Mouse (Mus musculus): ENCODE data around the gene Zfp277.

The Zfp277 gene

DNA sequence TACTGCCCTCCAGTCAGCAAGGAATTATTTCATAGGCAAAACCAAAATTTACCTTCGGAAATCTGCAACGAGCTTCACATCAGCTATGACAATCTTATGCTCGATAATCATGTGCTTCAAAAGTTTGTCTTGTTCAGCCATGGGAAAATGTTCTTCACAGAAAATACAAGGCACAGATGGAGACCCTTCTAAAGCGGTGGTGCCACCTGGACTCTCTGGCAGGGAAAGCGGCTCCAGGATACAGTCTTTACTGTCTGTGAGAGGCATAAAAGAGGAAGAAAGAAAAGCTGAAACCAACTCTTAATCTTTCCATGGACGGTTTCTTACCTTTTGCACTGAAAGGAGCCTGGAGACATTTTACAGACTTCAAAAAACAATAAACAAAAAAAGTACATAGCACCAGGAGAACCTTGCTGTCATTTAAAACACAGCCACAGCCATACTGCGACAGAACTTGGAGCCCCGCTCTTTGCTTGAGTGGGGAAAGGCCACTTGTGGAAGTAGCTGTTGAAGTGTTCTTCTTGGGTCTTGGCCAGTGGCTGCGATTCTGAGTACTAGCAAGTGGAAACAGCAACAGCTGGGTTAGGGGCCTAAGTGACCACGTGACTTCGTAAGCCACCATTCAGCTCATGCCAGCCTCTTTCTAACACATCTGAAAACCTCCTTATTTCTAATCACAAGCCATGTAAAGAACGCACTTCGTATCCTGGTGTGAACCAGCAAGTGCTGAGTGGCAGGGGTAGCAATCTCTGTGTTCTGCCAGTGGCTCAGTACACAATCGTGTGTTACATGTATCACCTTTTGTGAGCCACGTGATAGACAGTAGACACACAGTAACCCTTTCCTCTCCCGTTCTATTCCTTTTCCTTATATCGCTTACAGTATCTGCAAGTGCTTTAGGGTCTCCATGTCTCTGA, 66.8 kb downstream of the Zfp277 start:
- no peak for DNase-seq (ENCODE audit: low read depth, low spot score)

DNA sequence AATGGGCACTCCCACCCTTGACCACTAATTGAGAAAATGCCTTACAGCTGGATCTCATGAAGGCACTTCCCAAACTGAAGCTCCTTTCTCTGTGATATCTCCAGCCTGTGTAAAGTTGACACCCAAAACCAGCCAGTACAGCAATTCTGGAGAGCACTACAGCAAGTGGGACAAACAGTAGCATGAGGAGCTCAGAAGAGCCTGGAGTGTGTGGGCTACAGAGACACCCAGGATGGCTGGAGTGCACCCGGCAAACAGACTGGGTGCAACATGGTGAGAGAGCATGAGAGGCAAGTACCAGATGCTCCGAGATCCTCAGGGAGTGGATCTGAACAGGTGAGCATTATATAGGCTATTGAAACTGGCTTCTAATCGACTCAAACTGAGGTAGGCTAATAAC, 93.8 kb downstream of the Zfp277 start:
- DNase-seq (ENCODE audit: low read depth, low spot score), result no peak

DNA sequence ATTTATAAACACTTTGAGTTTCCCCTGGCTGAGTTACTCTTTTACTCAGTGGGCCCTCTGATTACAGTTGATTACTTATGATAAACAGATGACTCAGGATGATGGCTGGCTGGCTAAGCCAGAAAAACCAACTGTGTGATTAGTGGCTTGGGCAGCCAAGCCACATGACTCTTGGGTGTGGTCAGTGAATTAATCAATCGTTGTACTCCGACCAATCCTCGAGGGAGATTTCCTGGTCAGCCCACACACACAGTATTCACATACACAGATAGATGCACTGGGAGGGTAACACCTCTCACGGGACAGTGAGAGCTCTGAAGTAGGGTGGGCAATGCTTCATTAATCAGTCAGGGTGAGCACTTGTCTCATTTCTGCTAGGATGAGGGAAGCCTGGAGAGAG, 97.5 kb downstream of the Zfp277 start:
- no peak for DNase-seq (ENCODE audit: low read depth, low spot score)

DNA sequence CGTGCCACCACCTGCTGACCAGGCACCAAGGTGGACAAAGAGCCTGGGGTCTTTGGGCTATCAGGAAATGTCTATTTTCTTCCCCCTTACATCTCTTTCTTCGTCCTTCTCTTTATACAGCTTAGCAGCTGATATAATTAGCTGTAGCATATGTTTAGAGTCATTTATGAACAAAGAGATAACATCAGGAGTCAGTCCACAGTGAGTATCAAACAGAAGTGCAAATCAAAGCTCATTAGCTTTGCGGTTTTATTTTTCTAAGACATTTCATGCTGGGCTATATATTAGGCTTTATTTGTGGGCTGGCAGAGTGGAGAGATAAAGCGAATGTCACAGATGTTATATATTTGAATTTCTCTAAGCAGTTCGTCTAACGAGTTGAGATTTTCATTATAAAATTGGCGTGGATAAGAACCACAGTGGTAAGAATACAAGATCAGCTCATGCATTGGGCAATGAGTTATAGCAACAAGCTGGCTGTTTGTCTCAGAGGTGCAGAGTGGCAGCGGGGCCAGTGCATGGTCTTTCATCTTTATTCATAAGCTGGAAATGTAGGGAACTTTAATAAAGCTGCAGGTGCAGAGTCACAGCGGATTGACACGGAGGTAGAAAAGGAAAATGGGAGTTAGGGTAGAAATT, 98.5 kb downstream of the Zfp277 start:
- DNase-seq (ENCODE audit: low read depth, low spot score), result no peak

DNA sequence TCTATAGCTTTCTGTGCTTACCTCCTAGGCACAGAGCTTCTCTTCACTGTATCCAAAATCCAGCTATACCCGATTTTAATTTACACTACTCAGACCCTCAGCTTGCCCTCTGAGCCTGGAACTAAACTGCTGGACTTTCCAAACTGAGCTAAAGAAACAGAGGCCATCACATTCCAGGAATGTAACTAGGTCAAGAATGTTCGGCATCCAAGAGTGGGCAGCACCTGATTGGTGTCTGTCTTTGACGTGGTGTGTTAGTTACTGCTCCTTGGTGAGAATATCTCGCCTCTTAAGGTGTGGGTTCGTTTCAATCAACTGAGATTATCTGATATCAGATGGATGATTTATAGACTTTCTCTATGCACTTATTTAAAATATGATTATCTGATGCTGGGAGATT, 104.3 kb downstream of the Zfp277 start:
- no peak for DNase-seq (ENCODE audit: low read depth, low spot score)

DNA sequence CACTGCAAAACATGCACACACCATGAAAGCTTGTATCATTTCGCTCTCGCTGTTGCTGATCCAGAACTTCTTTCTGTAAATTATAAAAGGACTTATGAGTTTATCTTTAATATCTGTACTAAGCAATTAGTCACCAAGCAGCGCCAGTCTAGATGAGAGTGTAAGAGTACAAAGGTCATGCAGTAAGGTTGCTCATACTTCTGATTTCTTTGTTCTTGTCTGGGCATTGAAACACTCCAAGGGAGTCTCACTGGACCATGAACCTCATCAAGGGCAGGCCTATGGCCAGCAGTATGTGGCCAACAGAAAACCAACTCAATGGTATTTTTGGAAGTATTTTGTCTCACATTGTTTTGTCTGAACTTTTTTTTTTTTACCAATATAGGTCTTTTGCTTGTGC, 110.4 kb downstream of the Zfp277 start:
- no peak for DNase-seq (ENCODE audit: low read depth, low spot score)

DNA sequence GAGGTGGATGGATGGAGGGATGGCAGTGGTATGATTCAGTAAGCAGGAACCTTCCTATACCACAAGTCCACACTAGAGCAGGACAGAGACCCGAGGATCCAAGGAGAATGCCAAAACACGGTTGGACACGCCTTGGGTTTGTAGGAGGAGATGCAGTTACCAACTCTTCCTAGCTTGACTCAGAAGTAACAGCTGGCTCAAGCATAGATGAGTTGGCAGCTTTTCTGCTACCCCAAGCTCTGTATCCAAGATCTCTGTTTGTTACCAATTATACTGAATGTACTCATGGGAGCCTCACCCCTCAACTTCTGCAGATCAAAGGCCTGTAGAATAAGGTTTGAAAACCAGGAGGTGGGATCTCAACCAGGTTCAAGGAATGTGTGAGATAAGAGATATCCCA, 114.2 kb downstream of the Zfp277 start:
- DNase-seq (ENCODE audit: low read depth, low spot score), result no peak

DNA sequence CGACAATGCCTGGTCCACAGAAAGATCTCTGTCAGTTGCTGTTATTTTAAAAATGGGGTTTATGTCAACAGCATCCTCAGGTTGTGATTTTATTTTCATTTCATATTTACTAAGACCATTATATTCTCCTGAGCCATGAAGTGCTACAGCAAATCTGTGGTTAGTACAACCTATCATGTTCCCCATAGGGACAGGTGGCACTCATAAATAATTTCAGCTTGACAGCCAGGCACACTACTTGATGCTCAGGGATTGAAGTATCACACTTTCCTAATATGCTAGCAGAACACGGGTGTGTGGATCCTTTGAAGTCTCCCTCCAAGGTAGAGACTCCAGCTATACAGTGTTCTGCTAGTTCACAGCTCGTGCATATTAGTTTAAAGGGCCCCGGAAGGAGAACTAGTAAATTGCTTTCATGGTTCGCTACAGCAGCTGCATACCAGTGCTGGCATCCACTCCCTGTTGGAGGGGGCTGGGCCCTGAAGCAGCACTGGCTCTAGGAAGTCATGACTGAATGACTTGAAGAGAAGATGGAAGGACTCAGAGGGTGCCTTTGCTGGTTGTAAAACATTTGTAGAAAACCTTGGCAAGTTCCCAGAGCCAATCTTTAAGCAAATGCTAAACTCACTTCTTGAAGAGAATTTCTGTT, 118.6 kb downstream of the Zfp277 start:
- no peak for DNase-seq (ENCODE audit: low read depth, low spot score)

DNA sequence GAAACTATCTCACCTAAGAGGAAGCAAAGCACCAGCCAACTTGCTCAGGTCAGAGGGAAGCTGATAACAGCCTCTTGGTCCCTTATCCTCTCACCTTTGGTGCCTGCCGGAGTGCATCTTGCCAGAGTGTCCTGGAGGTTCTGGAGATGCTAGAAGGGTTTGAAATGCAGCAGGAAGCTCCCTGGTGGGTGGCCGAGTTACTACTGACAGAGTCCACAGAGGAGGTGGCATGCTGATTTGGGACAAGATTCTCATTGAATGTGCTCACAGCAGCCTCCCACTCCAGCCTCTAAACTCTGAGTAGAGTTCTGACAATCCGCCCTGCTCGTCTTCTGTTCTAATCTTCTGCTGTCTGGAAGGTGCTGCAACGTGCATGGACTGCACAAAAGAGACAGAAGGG, 120.1 kb downstream of the Zfp277 start:
- no peak for DNase-seq (ENCODE audit: low read depth, low spot score)

DNA sequence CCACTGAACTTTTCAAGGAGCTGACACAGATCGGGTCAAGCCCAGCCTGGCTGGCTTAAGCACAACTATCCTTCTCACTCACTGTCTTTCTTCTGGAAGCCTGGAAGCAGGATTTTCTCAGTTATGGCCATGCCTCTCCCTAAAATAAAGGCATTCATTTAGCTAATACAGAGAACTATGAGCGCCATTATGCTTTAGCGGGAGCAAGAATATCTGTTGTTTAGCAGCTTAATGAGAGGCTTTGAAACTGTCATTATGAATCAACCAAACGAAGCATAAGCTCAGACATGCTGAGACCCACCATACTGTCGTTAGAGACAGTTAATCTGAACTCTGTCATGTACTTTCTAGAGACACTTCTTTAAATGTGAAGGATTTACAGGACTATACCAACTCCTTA, 120.9 kb downstream of the Zfp277 start:
- no peak for DNase-seq (ENCODE audit: low read depth, low spot score)

DNA sequence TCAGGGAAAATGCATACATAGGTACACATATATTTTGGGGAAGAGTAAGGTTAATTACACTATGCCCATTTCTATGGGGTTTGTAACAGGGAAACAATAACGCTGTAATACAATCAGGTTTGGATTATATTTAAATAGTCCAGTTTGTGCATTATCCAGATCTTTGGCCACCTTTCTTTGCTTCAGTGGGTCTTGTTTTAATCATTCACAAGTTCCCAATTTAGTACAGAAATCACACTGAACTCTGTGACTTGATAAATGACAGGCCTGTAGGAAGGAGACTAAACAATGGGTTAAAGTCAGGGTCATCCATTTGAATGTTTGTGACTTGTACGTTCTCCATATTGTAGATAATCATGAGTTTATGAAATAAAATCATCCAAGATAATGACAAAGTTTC, 130.6 kb downstream of the Zfp277 start:
- no peak for DNase-seq (ENCODE audit: low read depth, low spot score)

DNA sequence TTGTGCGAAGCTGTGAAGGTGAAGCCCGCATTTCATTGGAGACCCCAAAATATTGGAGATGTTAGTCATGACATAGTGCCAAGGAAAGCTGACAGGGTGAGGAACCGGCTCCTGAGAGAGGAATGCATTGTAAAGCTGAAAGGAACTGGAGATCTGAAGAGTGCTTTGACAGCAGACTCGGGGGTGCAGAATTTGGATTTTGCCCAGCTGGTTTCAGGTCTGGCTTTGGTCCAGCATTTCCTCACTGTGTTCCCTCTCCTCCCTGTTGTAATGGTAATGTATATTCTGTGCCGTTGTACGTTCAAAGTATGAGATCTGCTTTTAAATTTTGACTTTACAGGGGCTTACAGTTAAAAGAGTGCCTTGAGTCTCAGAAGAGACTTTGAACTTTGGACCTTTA, 141.7 kb downstream of the Zfp277 start:
- no peak for DNase-seq (ENCODE audit: low read depth, low spot score)

DNA sequence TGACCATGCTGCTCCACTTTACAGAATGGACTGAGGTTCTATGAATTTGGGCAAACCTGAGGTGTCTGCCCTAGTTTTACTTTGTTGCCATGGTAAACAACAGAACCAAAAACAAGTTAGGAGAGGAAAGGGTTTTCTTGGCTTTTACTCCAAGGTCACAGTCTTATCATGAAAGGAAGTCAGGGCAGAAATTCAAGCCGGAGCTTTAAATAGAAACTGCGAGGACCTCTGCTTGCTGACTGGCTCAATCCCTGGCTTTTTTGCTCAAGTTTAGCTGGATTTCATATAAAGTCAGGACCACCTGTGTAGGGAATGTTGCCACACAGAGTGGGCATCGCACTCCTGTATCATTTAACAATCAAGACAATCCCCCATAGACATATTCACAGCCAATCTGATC, 147.1 kb downstream of the Zfp277 start:
- no peak for DNase-seq (ENCODE audit: low read depth, low spot score)

DNA sequence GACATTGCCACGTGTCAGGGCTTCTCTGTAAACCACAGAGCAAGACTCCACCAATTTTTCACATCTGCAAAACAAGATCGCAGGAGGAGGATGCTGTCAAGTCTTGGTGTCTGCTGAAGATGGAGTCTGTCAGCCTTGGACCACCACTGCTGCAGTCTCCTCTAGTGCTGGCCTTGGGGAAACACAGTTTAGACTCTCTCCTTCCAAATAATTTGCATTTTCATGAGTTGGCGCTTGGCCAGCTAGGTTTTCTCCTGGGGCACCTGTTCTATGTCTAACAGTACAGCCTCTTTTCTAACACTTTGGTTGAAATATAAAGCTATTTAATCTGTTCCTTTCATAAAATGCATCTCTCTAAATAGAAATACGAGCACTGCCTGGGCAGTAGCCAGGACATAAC, 159.2 kb downstream of the Zfp277 start:
- DNase-seq (ENCODE audit: low read depth, low spot score), result no peak

DNA sequence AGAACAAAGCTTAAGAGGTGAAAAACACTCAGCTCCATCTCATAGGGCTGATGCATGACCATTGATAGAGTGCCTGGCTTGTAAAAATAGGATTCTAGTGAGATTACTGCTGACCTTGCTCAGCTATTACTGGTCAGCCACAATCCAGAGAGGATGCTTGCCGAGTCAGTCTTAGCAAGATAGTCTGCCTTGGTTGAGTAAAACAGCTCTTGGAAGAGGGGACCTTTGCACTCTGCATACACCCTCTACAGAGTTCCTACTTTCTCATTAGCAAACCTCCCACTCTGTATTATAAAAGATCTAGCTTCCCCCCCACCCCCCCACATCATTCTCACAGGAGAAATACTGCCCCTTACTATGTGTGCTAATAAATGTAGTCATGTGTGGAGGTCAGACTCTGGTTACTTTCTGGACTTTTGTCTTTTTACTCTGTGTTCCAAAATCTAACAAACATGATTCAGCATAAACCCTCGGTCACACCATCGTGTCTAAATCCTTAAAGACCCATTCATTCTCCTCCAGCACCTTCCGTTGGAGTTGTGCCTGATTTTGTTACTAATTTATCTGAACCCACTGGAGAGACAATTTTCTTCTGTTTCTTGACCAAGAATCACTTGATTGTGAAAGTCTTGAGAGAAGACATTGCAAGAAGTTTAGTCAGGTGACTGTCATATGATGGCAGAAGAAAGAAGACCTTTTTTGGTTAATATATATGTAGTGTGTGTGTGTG, 164.9 kb downstream of the Zfp277 start:
- DNase-seq (ENCODE audit: low read depth, low spot score), result no peak

DNA sequence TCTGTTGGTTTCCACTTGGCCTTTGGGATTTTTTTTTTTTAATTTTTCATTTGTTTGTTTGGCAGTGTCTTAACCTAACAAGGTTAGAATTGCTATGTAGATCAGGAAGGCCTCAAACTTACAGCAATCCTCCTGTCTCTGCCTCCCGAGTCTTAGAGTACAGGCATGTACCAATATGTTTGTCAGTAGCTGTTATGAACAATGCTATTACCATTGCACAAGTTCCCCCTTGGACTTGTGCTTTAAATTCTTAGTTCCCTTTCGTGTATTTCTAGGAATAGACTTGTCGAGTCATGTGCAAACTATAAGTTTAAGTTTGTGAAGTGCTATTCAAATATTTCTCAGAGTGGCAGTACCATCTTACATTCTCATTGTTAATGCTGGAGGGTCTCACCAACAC, 168.1 kb downstream of the Zfp277 start:
- no peak for DNase-seq (ENCODE audit: low read depth, low spot score)

DNA sequence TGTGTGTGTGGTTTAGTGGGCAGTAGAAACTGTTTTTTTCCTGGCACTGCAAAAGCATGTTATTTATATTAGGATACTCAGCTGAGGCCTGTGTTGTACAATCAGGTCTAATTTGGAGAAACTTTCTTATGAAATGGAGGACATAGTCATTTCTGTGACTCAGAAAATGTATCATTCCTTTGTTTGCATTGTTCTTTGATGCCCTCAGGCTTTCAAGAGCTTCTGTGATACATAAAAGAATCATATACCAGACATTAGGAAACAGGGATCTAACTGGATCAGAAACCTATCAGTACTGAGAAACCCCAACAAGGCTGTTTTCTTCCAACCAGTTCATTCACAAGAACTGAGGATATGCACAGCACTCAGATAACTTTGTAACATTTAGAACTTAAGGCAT, 170.8 kb downstream of the Zfp277 start:
- no peak for DNase-seq (ENCODE audit: low read depth, low spot score)

DNA sequence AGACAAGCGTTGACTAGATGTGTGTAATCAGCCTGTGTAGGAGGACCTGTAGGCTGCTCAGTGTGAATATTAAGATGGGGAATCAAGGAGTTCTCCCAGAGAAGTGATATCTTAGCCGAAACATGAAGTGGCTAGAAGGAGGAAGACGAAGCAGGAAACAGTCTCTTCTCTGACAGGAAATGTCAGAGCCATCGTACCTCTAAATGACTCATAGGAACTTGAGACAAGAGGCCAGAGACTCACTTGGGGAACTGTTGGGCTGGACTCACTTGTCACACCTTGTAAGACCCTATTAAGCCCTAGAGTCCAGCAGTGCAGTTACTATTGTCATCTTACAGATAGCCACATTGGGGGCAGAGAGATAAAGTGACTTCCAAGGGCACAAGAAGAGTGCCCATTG, 172.4 kb downstream of the Zfp277 start:
- no peak for DNase-seq (ENCODE audit: low read depth, low spot score)

DNA sequence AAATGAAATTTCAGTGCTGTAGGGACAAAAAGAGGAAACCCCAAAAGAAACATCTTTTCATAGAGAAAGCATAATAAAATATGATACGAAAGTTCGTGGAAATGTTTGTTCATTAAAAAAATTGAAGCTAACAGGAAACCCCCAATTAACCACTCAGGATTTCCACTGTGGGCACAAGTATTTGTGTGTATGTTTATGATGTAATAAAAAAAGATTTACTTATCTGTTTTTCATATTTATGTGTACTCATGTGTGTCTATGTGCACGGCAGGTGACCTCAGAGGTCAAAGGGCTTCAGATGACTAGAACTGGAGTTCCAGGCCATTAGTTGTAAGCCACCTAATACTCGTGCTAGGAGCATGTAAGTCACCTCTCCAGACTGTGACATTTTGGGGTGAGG, 173.0 kb downstream of the Zfp277 start:
- no peak for DNase-seq (ENCODE audit: low read depth, low spot score)

DNA sequence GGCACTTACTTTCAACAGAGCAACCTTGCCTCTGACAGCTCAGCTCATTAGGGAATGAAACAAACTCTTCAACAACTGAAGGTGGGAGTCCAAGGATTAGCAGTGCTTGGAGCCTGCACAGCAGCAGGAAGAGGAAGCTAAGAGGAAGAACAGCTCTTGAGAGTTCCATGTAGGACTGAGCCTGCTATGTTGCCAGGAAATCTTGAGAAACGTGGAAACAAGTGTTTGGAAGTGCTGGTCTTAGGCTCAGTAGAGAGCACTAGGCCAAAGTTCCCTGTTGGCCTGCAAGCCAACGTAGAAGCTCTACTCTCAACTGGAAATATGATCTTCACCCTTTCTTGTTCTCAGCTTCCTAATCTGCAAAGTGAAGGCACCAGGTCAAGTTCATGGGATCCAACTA, 177.4 kb downstream of the Zfp277 start:
- DNase-seq (ENCODE audit: low read depth, low spot score), result no peak
